8 mouse cellular contexts compared by ENCODE assay signal in genomic region chr11:59787199-59787781, GRCm38 (mm10). TPM values are rescaled to one million over a fixed set of nuclear protein-coding genes. Genes with fewer than 3 reads are reported as not detected.
A peak's percentile ranks its signal among the peaks of the same experiment; 100 is the strongest.
DNase-seq lines count a peak whose midpoint lies in the region; ATAC-seq and TF ChIP-seq lines count a peak whose summit lies in the region.

Gene Pld6, minus strand, starts transcription at chr11:59787645.

- WGBS in heart, embryonic 10.5 days = under 1% methylated on average over 51 of the region's 51 CpGs
- under 1% methylated on average over 46 of the region's 51 CpGs for WGBS in lung, embryonic 16.5 days
- WGBS in thymus, adult 2 months = 2% methylated on average over 51 of the region's 51 CpGs

- no peak for TF ChIP-seq CTCF in thymus, adult 2 months (IDR thresholded peaks at IDR 0.05; ENCODE audit: borderline replicate concordance, control insufficient read depth, extremely low read depth, insufficient read depth, low read length, poor library complexity)

- TF ChIP-seq POLR2A in thymus, adult 2 months (IDR thresholded peaks at IDR 0.05; ENCODE audit: control insufficient read depth, extremely low read depth, insufficient read depth, low read length, poor library complexity) = no peak

- H3K9me3 ChIP-seq in heart, embryonic 10.5 days = no peaks in the 10 kb centered on the region
- no peaks in the 10 kb centered on the region for H3K9me3 ChIP-seq in lung, embryonic 16.5 days (ENCODE audit: control insufficient read depth, low read length)

- ATAC-seq in lung, embryonic 16.5 days (ENCODE audit: low read depth) = peak; percentile 82
- ATAC-seq in neutrophil, adult 5-6 weeks (ENCODE audit: extremely low read depth, insufficient number of reproducible peaks, low FRiP score, poor library complexity, severe bottlenecking) = 0 out of 2 replicates have a peak, but pooled peaks have one; percentile 16

- peak within 1 kb of the TSS; percentile 84 for H3K27ac ChIP-seq in heart, embryonic 10.5 days
- peak within 1 kb of the TSS; percentile 43 for H3K27ac ChIP-seq in lung, embryonic 16.5 days (ENCODE audit: low read length)
- no peak within 1 kb of the TSS for H3K27ac ChIP-seq in thymus, adult 2 months (ENCODE audit: control insufficient read depth, insufficient read depth, low read length)

- peak; percentile 57 to 68 for DNase-seq in cerebellum, postnatal 10 days
- DNase-seq in cerebellum, adult 8-10 months = no peak
- peak; percentile 64 for DNase-seq in c-Kit-positive CD71-positive TER-119-negative erythroid progenitor cells, embryonic 14.5 days (ENCODE audit: low read depth)
- peak; percentile 89 for DNase-seq in heart, embryonic 10.5 days (ENCODE audit: low spot score)
- peak; percentile 54 for DNase-seq in kidney, adult 9 months
- peak; percentile 74 for DNase-seq in thymus, adult 2 months

- H3K4me3 ChIP-seq in heart, embryonic 10.5 days = peak within 1 kb of the TSS; percentile 69
- peak within 1 kb of the TSS; percentile 53 for H3K4me3 ChIP-seq in lung, embryonic 16.5 days (ENCODE audit: low read length)
- H3K4me3 ChIP-seq in thymus, adult 2 months (ENCODE audit: control insufficient read depth, insufficient read depth, low read length) = peak within 1 kb of the TSS; percentile 39

- H3K9ac ChIP-seq in lung, embryonic 16.5 days (ENCODE audit: low read length) = peak within 1 kb of the TSS; percentile 61

- H3K36me3 ChIP-seq in heart, embryonic 10.5 days = peaks cover 13% of the 10 kb centered on the region
- H3K36me3 ChIP-seq in lung, embryonic 16.5 days (ENCODE audit: control insufficient read depth, insufficient read depth, low read length) = peaks cover 7% of the 10 kb centered on the region
- H3K36me3 ChIP-seq in thymus, adult 2 months (ENCODE audit: control insufficient read depth, insufficient read depth, low read length) = peaks cover 6% of the 10 kb centered on the region

- peak within 1 kb of the TSS; percentile 91 for H3K4me2 ChIP-seq in lung, embryonic 16.5 days (ENCODE audit: low read depth, low read length)

- H3K27me3 ChIP-seq in heart, embryonic 10.5 days (ENCODE audit: insufficient read depth, poor library complexity, severe bottlenecking) = peaks cover 32% of the 10 kb centered on the region
- H3K27me3 ChIP-seq in lung, embryonic 16.5 days (ENCODE audit: control insufficient read depth, insufficient read depth, low read depth, low read length) = no peaks in the 10 kb centered on the region
- H3K27me3 ChIP-seq in thymus, adult 2 months (ENCODE audit: control insufficient read depth, insufficient read depth, low read length) = no peaks in the 10 kb centered on the region

- peaks cover 30% of the 10 kb centered on the region for H3K4me1 ChIP-seq in heart, embryonic 10.5 days
- peaks cover 11% of the 10 kb centered on the region for H3K4me1 ChIP-seq in lung, embryonic 16.5 days (replicated peaks; ENCODE audit: control insufficient read depth, insufficient read depth, low read length)
- peaks cover 9% of the 10 kb centered on the region for H3K4me1 ChIP-seq in thymus, adult 2 months (replicated peaks; ENCODE audit: control insufficient read depth, insufficient read depth, low read length)

RNA-seq across cellular contexts. Expression of gene Pld6, which starts in this region (rescaled TPM):
- polyA plus RNA-seq in heart, embryonic 10.5 days (2016; fragmentation: Nextera tagmentation; extraction: Ambion mirVana) = 5.3 and 6.5 TPM in 2 replicates
- polyA plus RNA-seq in lung, embryonic 16.5 days (2015; fragmentation: Nextera tagmentation; extraction: Ambion mirVana) = 7.9 and 10.3 TPM in 2 replicates
- total RNA-seq in neutrophil, adult 5-6 weeks (2017) = 0.23 TPM in 1 of 2 replicates, not detected in the other
- polyA plus RNA-seq in thymus, adult 2 months (2012; rRNA removed) = 1.8 and 2.0 TPM in 2 replicates

Comparison
In these comparisons a context has a peak if more than half of its experiments do, and no peak if none do; other contexts are left out.
1. Peak in ATAC-seq in neutrophil, adult 5-6 weeks; RNA of the gene not detected or under 1 TPM.